Mouse (Mus musculus) effector memory CD4-positive, alpha-beta T cell, adult 5 months (primary cell): Measurements from ENCODE around the gene Lyrm7. TPM values are rescaled to one million over a fixed set of nuclear protein-coding genes. Genes with fewer than 3 reads are reported as not detected.

Experiments used
- polyA plus RNA-seq: library from polyadenylated mRNA; unstranded; fragments of 100-300 nt; shearing (Covaris generic); gene quantifications from one replicate; pipeline ENCODE4 v1.2.1, GENCODE M21; 2017

Lyrm7 gene
- 2.3 TPM for polyA plus RNA-seq

GRCm38 (mm10) chr11:54860256-54861038, at the start of gene Lyrm7:
TSS of gene Lyrm7 (minus strand) at chr11:54860916.

GRCm38 (mm10) chr11:54902333-54903323, 41.9 kb upstream of the Lyrm7 start, which contains the start of gene Gpx3:
TSS of gene Gpx3 (plus strand) at chr11:54902453.

DNA sequence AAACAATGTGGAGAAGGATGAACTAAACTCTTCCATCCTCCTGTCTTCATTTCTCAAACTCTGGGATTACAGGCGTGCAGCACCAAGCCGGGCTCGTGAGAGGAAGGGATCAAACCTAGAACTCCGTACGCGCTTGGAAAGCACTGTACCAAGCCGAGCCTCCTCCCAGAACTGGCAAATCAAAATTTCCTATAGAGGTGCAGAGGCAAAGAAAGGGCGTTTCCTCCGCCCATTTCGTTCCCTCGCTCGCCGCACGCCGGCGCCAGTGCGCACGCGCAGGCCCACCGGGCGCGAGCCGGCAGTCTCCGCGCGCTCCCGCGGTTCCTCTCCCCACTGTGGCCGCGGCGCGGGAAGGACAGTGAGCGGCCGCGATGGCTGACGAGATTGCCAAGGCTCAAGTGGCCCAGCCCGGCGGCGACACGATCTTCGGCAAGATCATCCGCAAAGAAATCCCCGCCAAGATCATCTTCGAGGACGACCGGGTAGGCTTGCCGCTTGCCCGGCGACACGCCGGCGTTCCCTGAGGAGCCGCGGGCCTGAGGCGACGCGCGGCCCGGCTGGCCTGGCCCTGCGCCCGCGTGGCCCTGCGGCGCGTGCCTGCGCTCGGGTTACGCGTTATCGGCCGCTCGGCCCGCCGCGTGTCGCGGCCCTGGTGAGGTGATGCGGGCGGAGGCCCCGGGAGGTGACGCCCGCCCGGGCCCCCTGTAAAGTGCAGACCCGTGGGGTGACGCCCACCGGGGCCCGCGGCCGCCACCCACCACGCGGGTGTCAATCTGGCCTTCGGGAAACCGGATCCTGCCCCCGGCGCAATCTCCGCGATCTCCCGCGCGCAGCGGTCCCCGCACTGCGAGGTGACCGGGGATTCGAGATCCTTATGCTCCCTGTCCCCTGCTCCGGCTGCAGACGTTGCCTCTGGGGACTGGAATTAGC, 5.7 kb upstream of the Lyrm7 start, which contains the start of gene Hint1:
Gene Hint1, plus strand, starts transcription at position 265 of the 930 bp plus-strand sequence.

GRCm38 (mm10) chr11:54787488-54788474, 72.9 kb downstream of the Lyrm7 start, which contains the start of gene Cdc42se2:
TSS of gene Cdc42se2 (minus strand) at chr11:54787675.

Other genes with a start within 250 kb of the Lyrm7 start
- 282 TPM for gene Cdc42se2, start 73.2 kb downstream of the Lyrm7 start, polyA plus RNA-seq
- 207 TPM for gene Hint1, start 5.5 kb upstream of the Lyrm7 start, polyA plus RNA-seq
- 1.3 TPM for gene Gpx3, start 41.5 kb upstream of the Lyrm7 start, polyA plus RNA-seq
- 203 TPM for gene Tnip1, start 102.0 kb upstream of the Lyrm7 start, polyA plus RNA-seq
- gene Anxa6, start 172.5 kb upstream of the Lyrm7 start, polyA plus RNA-seq: 480 TPM
- gene Ccdc69, start 217.2 kb upstream of the Lyrm7 start, polyA plus RNA-seq: 32.8 TPM
- gene Gm2a, start 237.2 kb upstream of the Lyrm7 start, polyA plus RNA-seq: 43.9 TPM